Mouse (Mus musculus): ENCODE results near the gene Trpv1.

DNA sequence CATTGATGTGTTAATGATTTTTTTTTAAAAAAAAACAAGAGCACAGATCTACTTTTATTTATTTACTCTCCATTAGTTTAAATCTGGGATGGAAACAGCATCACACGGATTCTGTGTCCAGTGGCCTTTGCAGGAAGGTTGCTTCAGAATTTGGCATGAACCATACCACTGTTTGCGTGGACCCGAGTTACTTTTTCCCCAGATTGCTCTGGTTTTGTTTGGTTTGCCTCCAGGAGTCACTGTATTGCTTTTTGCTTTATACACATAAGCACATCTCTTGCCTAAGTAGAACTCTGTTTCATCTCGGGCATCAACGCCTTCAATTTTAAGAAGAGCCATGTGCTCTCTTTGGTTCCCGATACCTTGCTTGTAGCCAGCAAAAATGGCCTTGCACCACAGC lies 8.2 kb upstream of the Trpv1 start:
- TF ChIP-seq CTCF (IDR thresholded peaks at IDR 0.05; ENCODE audit: control insufficient read depth, insufficient read depth, insufficient read length) = no peak
- no peak for TF ChIP-seq MAX (IDR thresholded peaks at IDR 0.05)
- TF ChIP-seq MYOG (IDR thresholded peaks at IDR 0.05; ENCODE audit: control insufficient read depth, extremely low read depth, insufficient read length) = no peak
- no peak for TF ChIP-seq CEBPB (IDR thresholded peaks at IDR 0.05; ENCODE audit: low read depth)

Measured in C2C12 (cell line).